ENCODE assay signal across 11 mouse cellular contexts in the genomic region with DNA sequence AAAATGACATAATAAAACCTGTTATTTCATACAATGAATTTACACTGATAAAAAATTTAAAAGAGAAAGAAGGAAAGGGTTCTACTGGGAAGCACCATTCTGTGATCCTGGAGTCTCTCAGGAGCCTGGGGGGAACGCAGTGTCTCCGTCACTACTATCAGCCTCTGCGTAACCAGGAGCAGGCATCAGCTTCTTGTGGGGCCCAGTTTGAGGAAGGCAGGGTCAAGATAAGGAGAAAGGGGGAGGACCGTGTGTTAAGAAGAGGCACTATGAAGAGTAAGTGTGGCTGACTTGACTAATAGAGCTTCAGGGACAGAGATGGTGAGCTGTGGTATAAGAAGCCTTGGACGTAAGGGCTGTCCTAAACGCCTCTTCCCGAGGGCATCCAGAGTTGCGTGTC. TPM values are rescaled to one million over a fixed set of nuclear protein-coding genes. Genes with fewer than 3 reads are reported as not detected.
A peak's percentile ranks its signal among the peaks of the same experiment; 100 is the strongest.
DNase-seq lines count a peak whose midpoint lies in the region; ATAC-seq and TF ChIP-seq lines count a peak whose summit lies in the region.
"Had no signal": no experiment of that assay in that cellular context is flagged by ENCODE, and none has a peak within 500 bp of the region (broad histone marks: within the 10 kb centered on the region; RNA-seq: fewer than 3 reads in every experiment).

No protein-coding gene starts in this region.

- no peak overlapping the region for H3K4me2 ChIP-seq in hindbrain, postnatal 0 days (ENCODE audit: low read depth, low read length)
- H3K4me2 ChIP-seq in hindbrain, embryonic 14.5 days (replicated peaks): no peak overlapping the region
- H3K4me2 ChIP-seq: forebrain, embryonic 15.5 days; midbrain, embryonic 15.5 days had no signal

- H3K9ac ChIP-seq in hindbrain, postnatal 0 days (replicated peaks; ENCODE audit: low read length): no peak overlapping the region
- no peak overlapping the region for H3K9ac ChIP-seq in hindbrain, embryonic 14.5 days
- H3K9ac ChIP-seq: midbrain, embryonic 15.5 days had no signal

- no peaks in the 10 kb centered on the region for H3K36me3 ChIP-seq in hindbrain, postnatal 0 days (ENCODE audit: insufficient read depth, low read length)
- H3K36me3 ChIP-seq in hindbrain, embryonic 14.5 days (replicated peaks; ENCODE audit: control insufficient read depth, insufficient read depth): no peaks in the 10 kb centered on the region
- H3K36me3 ChIP-seq in megakaryocyte, embryonic 14.5 days (replicated peaks; ENCODE audit: low read length): peaks cover 16% of the 10 kb centered on the region
- H3K36me3 ChIP-seq: forebrain, embryonic 15.5 days; midbrain, embryonic 15.5 days had no signal

- no peaks in the 10 kb centered on the region for H3K9me3 ChIP-seq in hindbrain, postnatal 0 days (ENCODE audit: low read length)
- H3K9me3 ChIP-seq in hindbrain, embryonic 14.5 days (ENCODE audit: control insufficient read depth, low read length): no peaks in the 10 kb centered on the region
- H3K9me3 ChIP-seq in megakaryocyte, embryonic 14.5 days: no peaks in the 10 kb centered on the region
- H3K9me3 ChIP-seq: forebrain, embryonic 15.5 days; midbrain, embryonic 15.5 days had no signal

- peaks cover 15% of the 10 kb centered on the region for H3K4me1 ChIP-seq in hindbrain, postnatal 0 days (ENCODE audit: insufficient read depth, low read length)
- H3K4me1 ChIP-seq in hindbrain, embryonic 14.5 days (replicated peaks; ENCODE audit: control insufficient read depth, insufficient read depth, low read length): peaks cover 7% of the 10 kb centered on the region; the same call in 1 of the 2 replicates
- peaks cover 66% of the 10 kb centered on the region for H3K4me1 ChIP-seq in megakaryocyte, embryonic 14.5 days

- TF ChIP-seq CTCF in hindbrain, postnatal 0 days (IDR thresholded peaks at IDR 0.05; ENCODE audit: low read depth): no peak

- no peaks in the 10 kb centered on the region for H3K27me3 ChIP-seq in hindbrain, postnatal 0 days (ENCODE audit: insufficient read depth, low read length)
- H3K27me3 ChIP-seq in hindbrain, embryonic 14.5 days (ENCODE audit: control insufficient read depth, insufficient read depth, low read length): no peaks in the 10 kb centered on the region
- H3K27me3 ChIP-seq in megakaryocyte, embryonic 14.5 days (replicated peaks): peaks cover 28% of the 10 kb centered on the region
- H3K27me3 ChIP-seq: midbrain, embryonic 15.5 days had no signal

- peak overlapping the region; percentile 88 for H3K27ac ChIP-seq in hindbrain, postnatal 0 days
- H3K27ac ChIP-seq in hindbrain, embryonic 14.5 days: no peak overlapping the region

- no peak for DNase-seq in hindbrain, postnatal 0 days (ENCODE audit: low spot score)
- DNase-seq in hindbrain, embryonic 14.5 days (ENCODE audit: low spot score): no peak
- peak; percentile 92 for DNase-seq in MEL-GATA-1-ER (ENCODE audit: extremely low read depth, low read depth)
- DNase-seq in thymus, adult 18-20 months: no peak
- DNase-seq in cerebellum, adult 11-12 months: no peak
- no peak for DNase-seq in urinary bladder, postnatal 4 days (ENCODE audit: low spot score in 2 of 2)
- DNase-seq: embryo, embryonic 11 days had no signal

- H3K4me3 ChIP-seq in hindbrain, postnatal 0 days (ENCODE audit: low read length): no peak overlapping the region
- H3K4me3 ChIP-seq in hindbrain, embryonic 14.5 days (replicated peaks; ENCODE audit: low read length): no peak overlapping the region
- peak overlapping the region; percentile 60 for H3K4me3 ChIP-seq in megakaryocyte, embryonic 14.5 days (replicated peaks)
- H3K4me3 ChIP-seq: forebrain, embryonic 15.5 days; midbrain, embryonic 15.5 days had no signal

- ATAC-seq in hindbrain, postnatal 0 days: no peak
- ATAC-seq in hindbrain, embryonic 14.5 days (ENCODE audit: low FRiP score): no peak
- ATAC-seq in erythroblast, adult 5-6 weeks (replicated peaks; ENCODE audit: low FRiP score, poor library complexity, severe bottlenecking): peak; percentile 78
- ATAC-seq: midbrain, embryonic 15.5 days had no signal

- WGBS in hindbrain, postnatal 0 days: 88% methylated on average over 8 of the region's 8 CpGs
- 90% methylated on average over 8 of the region's 8 CpGs for WGBS in hindbrain, embryonic 14.5 days

RNA-seq across cellular contexts. Expression of a gene that starts 6.7 kb away (rescaled TPM):
- total RNA-seq in hindbrain, postnatal 0 days (2014; rRNA removed): 15.1 and 24.8 TPM in 2 replicates
- 12.4 and 14.3 TPM in 2 replicates for polyA plus RNA-seq in hindbrain, postnatal 0 days (2015; fragmentation: Nextera tagmentation; extraction: Ambion mirVana)
- polyA plus RNA-seq in hindbrain, embryonic 14.5 days (2014; fragmentation: Nextera tagmentation; extraction: Ambion mirVana): 8.8 and 10.8 TPM in 2 replicates
- 50.7 and 52.0 TPM in 2 replicates for total RNA-seq in erythroblast, adult 5-6 weeks (2015; ENCODE audit: low replicate concordance)
- total RNA-seq in erythroblast, adult 5-6 weeks (2017; ENCODE audit: low replicate concordance): 53.8 and 57.6 TPM in 2 replicates
- polyA plus RNA-seq in megakaryocyte, embryonic 14.5 days (2012; ENCODE audit: insufficient read depth, low replicate concordance): 1.6 TPM in 2 replicates
